Mouse (Mus musculus): Measurements from ENCODE around the gene Palld. TPM values are rescaled to one million over a fixed set of nuclear protein-coding genes. Genes with fewer than 3 reads are reported as not detected.

Palld gene
- polyA plus RNA-seq, 1 experiment from 2014 or later = 57.9 TPM

DNA sequence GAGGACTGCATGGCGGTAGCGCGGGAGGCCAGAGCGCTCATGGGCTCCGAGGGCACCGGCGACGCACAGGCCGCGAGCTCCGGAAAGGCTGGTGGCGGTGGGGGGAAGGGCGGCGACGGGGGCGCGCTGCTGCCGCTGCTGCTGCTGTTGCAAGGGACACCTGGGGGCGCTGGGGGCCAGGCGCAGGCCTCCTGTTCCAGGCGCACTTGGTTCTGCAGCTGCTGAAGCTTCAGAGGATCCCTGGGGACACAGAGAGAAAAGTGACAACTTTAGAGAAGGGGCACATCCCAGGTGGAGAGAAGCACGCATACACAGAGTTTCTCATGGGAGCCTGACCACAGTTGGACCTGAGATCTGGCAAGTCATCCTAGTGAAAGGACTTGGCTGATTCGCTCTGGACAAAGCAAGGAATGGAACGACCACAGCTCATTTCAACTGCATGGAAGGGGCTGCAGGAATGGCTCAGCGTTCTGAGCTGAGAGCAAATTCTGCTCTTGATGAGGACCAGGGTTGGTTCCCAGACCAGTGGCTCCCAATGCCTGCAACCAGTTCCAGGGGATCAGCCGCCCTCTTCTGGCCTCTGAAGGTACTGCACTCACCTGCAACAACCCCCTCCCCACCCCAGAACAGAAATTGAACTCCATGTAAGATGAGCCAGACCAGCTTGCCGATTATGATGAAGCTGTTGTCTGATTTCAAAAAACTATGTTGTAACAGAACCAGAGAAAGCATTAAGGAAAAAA is 352.3 kb downstream of the Palld start:
- WGBS = 44% methylated on average over 27 of the region's 27 CpGs
- H3K9ac ChIP-seq (replicated peaks) = no peak overlapping the region
- H3K4me2 ChIP-seq (replicated peaks) = no peak overlapping the region
- no peak for ATAC-seq (ENCODE audit: low FRiP score, low read depth)
- H3K4me1 ChIP-seq = peaks cover 6% of the 10 kb centered on the region; the same call in 1 of the 2 replicates
- H3K9me3 ChIP-seq = peaks cover 15% of the 10 kb centered on the region
- H3K36me3 ChIP-seq = peaks cover 31% of the 10 kb centered on the region
- no peak overlapping the region for H3K27ac ChIP-seq (replicated peaks)
- no peaks in the 10 kb centered on the region for H3K27me3 ChIP-seq
- H3K4me3 ChIP-seq = no peak overlapping the region

DNA sequence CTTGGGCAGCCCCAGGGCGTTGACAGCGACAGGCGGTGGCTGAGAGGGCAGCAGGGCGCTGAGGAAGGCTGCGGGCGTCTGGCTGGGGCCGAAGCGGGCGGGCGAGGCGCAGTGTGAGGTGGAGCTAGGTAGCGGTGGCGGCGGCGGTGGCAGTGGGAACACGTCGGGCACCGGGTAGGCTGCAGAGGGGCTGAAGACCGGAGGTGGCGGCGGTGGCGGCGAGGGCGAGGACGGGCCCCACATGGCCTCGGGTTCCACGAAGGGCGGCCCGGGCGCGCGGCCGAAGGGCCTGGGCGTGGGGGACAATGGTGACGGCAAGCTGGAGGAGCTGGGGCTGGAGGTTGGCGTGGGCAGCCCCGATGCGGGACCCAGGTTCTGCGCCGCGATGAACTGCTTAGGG is 352.9 kb downstream of the Palld start:
- Histone ChIP-seq H3K9ac (replicated peaks) (no peak overlapping the region), H3K9me3 (peaks cover 15% of the 10 kb centered on the region), H3K4me3 (no peak overlapping the region), H3K36me3 (peaks cover 36% of the 10 kb centered on the region), H3K4me2 (replicated peaks) (no peak overlapping the region), H3K4me1 (peaks cover 6% of the 10 kb centered on the region; the same call in 1 of the 2 replicates), H3K27me3 (no peaks in the 10 kb centered on the region), H3K27ac (replicated peaks) (no peak overlapping the region)
- ATAC-seq (ENCODE audit: low FRiP score, low read depth) = 0 out of 2 replicates have a peak, but pooled peaks have one; percentile 23
- WGBS = 67% methylated on average over 38 of the region's 41 CpGs

DNA sequence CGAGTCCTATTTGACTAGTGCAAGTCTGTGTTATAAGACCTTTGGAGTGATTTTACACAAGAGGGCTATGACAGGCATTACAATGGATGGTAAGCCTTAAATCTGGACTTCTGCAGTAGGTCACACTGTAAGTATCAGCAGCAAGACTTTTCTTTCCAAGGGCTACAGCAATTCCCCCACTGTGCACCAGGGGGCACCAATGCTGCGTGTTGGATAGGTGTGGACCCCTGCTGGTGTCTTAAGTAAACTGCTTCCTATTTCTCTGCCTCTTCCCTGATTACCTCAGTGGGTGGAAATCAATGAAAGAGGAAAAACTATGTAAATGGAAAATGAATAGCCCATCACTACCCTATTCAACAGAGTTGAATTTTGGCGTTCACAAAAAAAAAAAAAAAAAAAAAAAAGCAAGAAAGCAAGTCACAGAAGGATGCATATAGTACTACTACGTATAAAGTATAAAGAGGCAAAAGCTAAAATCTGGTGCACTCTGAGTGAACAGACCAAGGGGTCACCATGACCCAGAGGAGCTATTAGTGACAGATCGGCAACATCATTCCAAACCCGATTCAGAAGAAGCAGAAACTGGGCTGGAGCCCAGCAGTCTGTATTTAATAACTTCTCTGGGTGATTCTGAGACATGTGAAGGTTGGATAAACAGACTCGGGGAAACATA is 362.5 kb downstream of the Palld start:
- H3K36me3 ChIP-seq = peaks cover 27% of the 10 kb centered on the region
- 53% methylated on average over 7 of the region's 7 CpGs for WGBS
- H3K4me1 ChIP-seq = no peaks in the 10 kb centered on the region
- H3K9me3 ChIP-seq = no peaks in the 10 kb centered on the region
- H3K27ac ChIP-seq (replicated peaks) = no peak overlapping the region
- H3K4me3 ChIP-seq = no peak overlapping the region
- no peak overlapping the region for H3K4me2 ChIP-seq (replicated peaks)
- H3K27me3 ChIP-seq = no peaks in the 10 kb centered on the region
- H3K9ac ChIP-seq (replicated peaks) = no peak overlapping the region
- ATAC-seq (ENCODE audit: low FRiP score, low read depth) = peak; percentile 60; the same call in 1 of the 2 replicates

DNA sequence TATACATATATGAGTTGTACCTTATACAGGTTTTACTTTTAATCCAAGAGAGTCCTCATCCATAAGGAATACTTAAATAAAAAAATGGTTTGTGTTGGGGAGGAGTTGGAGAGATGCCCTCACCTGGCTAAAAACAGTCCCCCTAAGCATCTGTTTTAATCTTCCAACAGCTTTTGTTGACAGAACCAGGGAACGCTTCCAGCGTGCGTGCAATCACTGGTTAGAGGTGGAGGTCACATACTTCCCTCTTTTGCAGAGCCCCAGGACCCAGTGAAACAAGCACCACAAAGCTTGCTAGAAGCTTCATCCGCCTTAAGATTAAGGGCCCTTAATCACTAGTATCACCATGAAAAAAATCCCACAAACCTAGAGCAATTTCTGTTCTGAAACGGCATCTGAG is 365.0 kb downstream of the Palld start:
- WGBS = 86% methylated on average over 5 of the region's 5 CpGs
- Histone ChIP-seq H3K4me2 (replicated peaks) (no peak overlapping the region), H3K36me3 (peaks cover 21% of the 10 kb centered on the region), H3K9ac (replicated peaks) (no peak overlapping the region), H3K9me3 (no peaks in the 10 kb centered on the region), H3K4me1 (no peaks in the 10 kb centered on the region), H3K27ac (replicated peaks) (no peak overlapping the region), H3K4me3 (no peak overlapping the region), H3K27me3 (no peaks in the 10 kb centered on the region)
- no peak for ATAC-seq (ENCODE audit: low FRiP score, low read depth)

DNA sequence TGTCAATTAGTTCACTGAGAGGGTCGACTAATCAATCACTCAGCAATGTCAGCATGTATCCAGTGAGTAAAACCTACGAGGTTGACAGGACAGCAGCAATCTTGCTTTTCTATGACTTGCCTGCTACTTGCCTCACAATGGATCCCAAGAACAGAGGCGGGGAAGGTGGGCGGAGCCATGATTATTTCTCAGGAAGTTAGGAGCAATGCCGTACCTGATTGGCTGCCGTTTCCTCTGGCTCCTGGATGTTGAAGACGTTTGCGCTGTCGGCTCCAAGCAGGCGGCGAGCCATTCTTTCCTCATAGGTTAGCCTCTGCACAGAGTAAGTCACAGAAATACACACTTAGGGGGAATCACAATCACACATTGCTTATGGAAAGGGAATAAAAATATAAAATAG is 367.0 kb downstream of the Palld start:
- peaks cover 29% of the 10 kb centered on the region for H3K36me3 ChIP-seq
- ATAC-seq (ENCODE audit: low FRiP score, low read depth) = no peak
- H3K4me3 ChIP-seq = no peak overlapping the region
- 74% methylated on average over 11 of the region's 11 CpGs for WGBS
- H3K4me2 ChIP-seq (replicated peaks) = no peak overlapping the region
- H3K27ac ChIP-seq (replicated peaks) = no peak overlapping the region
- no peaks in the 10 kb centered on the region for H3K4me1 ChIP-seq
- no peaks in the 10 kb centered on the region for H3K9me3 ChIP-seq
- H3K9ac ChIP-seq (replicated peaks) = no peak overlapping the region
- no peaks in the 10 kb centered on the region for H3K27me3 ChIP-seq

DNA sequence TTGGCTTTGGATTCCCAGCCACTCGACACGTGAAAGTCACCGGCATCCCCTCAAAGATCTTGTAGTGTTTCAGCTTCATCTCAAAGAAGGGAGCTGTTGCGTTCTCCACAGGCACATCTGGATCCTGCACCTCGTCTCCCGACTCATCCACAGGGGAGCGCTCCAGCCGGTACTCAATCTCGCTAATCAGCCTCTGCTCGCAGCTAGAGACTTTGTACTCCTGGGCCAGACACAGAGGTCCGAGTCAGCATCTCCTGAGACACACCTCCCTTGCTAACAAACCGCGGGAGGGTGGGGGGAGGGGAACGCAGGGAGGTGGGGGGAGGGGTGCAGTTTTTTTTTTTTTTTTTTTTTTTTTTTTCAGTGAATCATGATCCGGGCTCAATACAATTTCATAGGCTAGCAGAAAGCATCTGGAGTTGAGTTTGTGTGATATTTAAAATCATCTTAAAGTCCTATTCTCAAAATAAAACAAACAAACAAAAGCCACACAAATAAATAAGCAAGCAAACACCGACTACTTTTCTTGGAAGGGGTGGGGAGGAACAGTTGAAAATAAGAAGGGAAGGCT is 369.0 kb downstream of the Palld start:
- no peaks in the 10 kb centered on the region for H3K9me3 ChIP-seq
- no peaks in the 10 kb centered on the region for H3K4me1 ChIP-seq
- no peak overlapping the region for H3K9ac ChIP-seq (replicated peaks)
- H3K27ac ChIP-seq (replicated peaks) = no peak overlapping the region
- H3K27me3 ChIP-seq = no peaks in the 10 kb centered on the region
- peaks cover 42% of the 10 kb centered on the region for H3K36me3 ChIP-seq
- WGBS = 54% methylated on average over 16 of the region's 16 CpGs
- ATAC-seq (ENCODE audit: low FRiP score, low read depth) = no peak
- H3K4me3 ChIP-seq = no peak overlapping the region
- no peak overlapping the region for H3K4me2 ChIP-seq (replicated peaks)

DNA sequence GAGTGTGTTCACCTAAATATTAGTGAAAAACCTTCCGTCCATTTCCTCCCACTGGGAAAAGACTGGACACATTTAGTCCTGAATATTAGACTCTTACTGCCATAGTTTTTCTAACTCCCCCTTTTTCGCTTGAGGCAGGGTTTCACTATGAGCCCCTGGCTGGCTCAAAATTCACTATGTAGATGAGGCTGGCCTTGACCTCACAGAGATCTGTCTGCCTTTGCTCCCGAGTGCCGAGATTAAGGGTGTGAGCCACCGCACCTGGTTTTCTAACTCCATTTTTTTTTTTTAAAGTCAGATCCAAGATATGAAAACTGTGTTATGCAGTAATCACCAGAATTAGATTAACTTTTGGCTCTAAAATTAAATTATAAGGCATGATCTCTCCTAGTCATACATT is 369.7 kb downstream of the Palld start:
- WGBS = 84% methylated on average over 5 of the region's 5 CpGs
- Histone ChIP-seq H3K9ac (replicated peaks) (no peak overlapping the region), H3K4me2 (replicated peaks) (no peak overlapping the region), H3K4me1 (no peaks in the 10 kb centered on the region), H3K36me3 (peaks cover 43% of the 10 kb centered on the region), H3K27me3 (no peaks in the 10 kb centered on the region), H3K4me3 (no peak overlapping the region), H3K27ac (replicated peaks) (no peak overlapping the region), H3K9me3 (no peaks in the 10 kb centered on the region)
- no peak for ATAC-seq (ENCODE audit: low FRiP score, low read depth)

DNA sequence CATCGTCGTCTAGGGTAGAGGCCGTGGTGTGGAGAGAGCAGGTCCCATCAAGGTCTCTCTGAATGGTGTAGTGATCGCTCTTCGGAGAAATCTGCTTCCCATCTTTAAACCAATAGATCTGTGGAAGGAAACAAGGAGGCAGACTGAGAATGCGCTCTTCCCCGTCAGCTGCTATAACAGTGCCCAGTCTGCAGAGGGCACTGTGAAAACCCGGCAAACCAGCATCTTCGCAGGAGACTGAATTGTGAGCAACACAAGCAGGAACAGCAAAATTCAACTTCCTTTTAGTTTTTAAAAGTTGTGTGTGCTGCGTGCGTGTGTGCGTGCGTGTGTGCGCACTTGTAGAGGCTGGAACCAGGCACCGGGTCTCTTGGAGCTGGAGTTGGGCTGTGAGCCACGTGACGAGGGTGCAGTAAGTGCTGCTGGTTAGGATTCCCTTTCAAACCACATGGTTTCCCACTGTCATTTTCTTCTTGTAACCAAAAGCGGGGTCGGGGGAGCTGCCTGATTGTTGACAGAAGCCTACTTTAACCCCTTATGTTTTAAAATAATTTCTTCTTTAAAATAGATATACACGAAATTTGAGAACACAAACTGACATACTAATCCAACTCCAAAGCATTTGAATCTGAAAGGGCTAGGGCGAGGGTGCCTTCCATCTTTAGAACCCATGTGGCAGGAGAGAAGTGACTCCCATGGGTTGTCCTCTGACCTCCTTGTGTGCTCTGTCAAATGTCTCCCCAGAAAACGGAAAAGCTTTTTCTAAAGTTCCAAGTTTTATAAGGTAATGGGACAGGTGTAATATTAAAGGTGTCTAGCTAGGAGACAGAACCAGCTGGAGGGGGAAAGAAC is 370.3 kb downstream of the Palld start:
- Histone ChIP-seq H3K36me3 (peaks cover 48% of the 10 kb centered on the region), H3K27me3 (no peaks in the 10 kb centered on the region), H3K4me1 (no peaks in the 10 kb centered on the region), H3K27ac (replicated peaks) (no peak overlapping the region), H3K4me2 (replicated peaks) (no peak overlapping the region), H3K9ac (replicated peaks) (no peak overlapping the region), H3K9me3 (no peaks in the 10 kb centered on the region), H3K4me3 (no peak overlapping the region)
- 68% methylated on average over 22 of the region's 22 CpGs for WGBS
- ATAC-seq (ENCODE audit: low FRiP score, low read depth) = no peak

DNA sequence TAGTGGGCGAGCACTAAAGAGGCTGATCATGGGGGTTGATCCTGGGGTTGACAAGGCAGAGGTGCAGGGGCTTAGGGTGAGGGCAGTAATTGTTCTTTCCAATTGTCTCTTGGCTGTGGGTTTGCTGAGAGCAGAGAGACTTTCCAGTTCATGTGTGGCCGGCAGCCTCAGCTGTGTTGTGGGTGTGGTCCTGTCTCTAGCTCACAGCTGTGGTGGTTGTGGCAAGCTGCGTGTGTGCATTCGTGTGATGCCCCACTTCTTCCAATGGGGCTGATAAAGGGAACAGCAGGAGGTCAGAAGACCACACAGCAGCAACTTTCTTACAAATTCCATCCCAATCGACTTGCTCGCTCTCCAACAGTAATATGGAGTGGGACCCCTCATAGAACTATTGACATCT is 373.8 kb downstream of the Palld start:
- Histone ChIP-seq H3K4me2 (replicated peaks) (no peak overlapping the region), H3K36me3 (peaks cover 60% of the 10 kb centered on the region), H3K27me3 (no peaks in the 10 kb centered on the region), H3K4me1 (no peaks in the 10 kb centered on the region), H3K27ac (replicated peaks) (no peak overlapping the region), H3K9ac (replicated peaks) (no peak overlapping the region), H3K9me3 (no peaks in the 10 kb centered on the region), H3K4me3 (no peak overlapping the region)
- ATAC-seq (ENCODE audit: low FRiP score, low read depth) = no peak
- 76% methylated on average over 6 of the region's 6 CpGs for WGBS

DNA sequence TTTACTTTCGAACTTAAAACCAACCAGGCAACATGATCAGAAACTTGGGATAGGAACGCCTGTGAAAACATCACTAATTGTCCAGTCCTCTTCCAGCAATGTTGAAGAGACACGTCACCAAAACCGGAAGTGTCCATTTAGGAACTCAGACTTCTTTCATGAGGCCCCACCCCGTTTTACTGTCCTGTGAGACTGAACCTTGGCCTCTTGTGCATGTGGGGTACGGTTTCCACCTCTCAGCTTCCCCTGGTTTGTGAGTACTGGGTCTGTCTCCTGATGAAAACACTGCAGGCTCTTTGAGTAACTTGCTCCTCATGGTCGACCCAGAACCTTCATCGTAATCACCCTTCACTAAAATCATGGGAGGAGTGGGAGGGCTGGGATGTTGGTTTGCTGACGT is 374.3 kb downstream of the Palld start:
- no peak overlapping the region for H3K9ac ChIP-seq (replicated peaks)
- H3K4me2 ChIP-seq (replicated peaks) = no peak overlapping the region
- no peaks in the 10 kb centered on the region for H3K4me1 ChIP-seq
- no peak overlapping the region for H3K4me3 ChIP-seq
- no peak for ATAC-seq (ENCODE audit: low FRiP score, low read depth)
- no peaks in the 10 kb centered on the region for H3K27me3 ChIP-seq
- no peaks in the 10 kb centered on the region for H3K9me3 ChIP-seq
- peaks cover 60% of the 10 kb centered on the region for H3K36me3 ChIP-seq
- H3K27ac ChIP-seq (replicated peaks) = no peak overlapping the region
- WGBS = 92% methylated on average over 9 of the region's 9 CpGs

DNA sequence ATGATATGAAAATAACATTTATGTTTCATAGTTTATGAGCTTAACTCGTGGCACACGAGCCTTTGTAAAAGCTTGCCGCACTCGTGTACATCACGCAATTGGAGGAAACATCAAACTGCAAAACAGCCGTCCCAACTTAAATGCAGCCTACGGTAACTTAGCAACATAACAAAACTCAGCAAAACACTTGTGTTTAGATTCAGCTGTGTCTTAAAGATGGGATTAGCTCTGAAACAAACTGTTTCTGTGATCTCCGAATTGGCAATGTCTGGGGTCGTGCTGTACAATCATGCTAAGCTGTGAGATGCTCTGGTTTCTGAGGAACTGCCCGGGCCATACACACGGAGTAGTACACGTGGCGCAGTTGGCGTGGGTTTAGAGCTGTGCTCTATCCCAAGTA is 375.5 kb downstream of the Palld start:
- H3K27me3 ChIP-seq = no peaks in the 10 kb centered on the region
- no peaks in the 10 kb centered on the region for H3K4me1 ChIP-seq
- H3K9ac ChIP-seq (replicated peaks) = no peak overlapping the region
- no peak for ATAC-seq (ENCODE audit: low FRiP score, low read depth)
- H3K27ac ChIP-seq (replicated peaks) = no peak overlapping the region
- no peak overlapping the region for H3K4me2 ChIP-seq (replicated peaks)
- 90% methylated on average over 14 of the region's 14 CpGs for WGBS
- H3K9me3 ChIP-seq = no peaks in the 10 kb centered on the region
- no peak overlapping the region for H3K4me3 ChIP-seq
- H3K36me3 ChIP-seq = peaks cover 64% of the 10 kb centered on the region
